Mouse (Mus musculus) forebrain, embryonic 15.5 days (tissue): ENCODE results near the gene Gm21988. TPM values are rescaled to one million over a fixed set of nuclear protein-coding genes. Genes with fewer than 3 reads are reported as not detected.
A peak's percentile ranks its signal among the peaks of the same experiment; 100 is the strongest.

ENCODE experiments used
- ATAC-seq: fragments of 200-750 bp; cut with Nextera tagmentation; replicated peaks from 2 replicates; pipeline ENCODE4 v1.8.0; 2017; ENCODE audit warnings: mild to moderate bottlenecking, moderate TSS enrichment, moderate library complexity
- H3K27ac ChIP-seq: fragments of 300-500 bp; sonication (generic); replicated peaks from 2 replicates; pipeline ENCODE4 v1.5.1; 2015; ENCODE audit warnings: mild to moderate bottlenecking, inconsistent platforms
- H3K27me3 ChIP-seq: fragments of 300-500 bp; sonication (generic); 2 replicates; pipeline ENCODE4 v1.6.1; 2015; ENCODE audit warnings: inconsistent platforms
- H3K36me3 ChIP-seq: fragments of 300-500 bp; sonication (generic); 2 replicates; pipeline ENCODE4 v1.6.1; 2015; ENCODE audit warnings: mild to moderate bottlenecking, inconsistent platforms
- H3K4me1 ChIP-seq: fragments of 300-500 bp; sonication (generic); 2 replicates; pipeline ENCODE4 v1.6.1; 2015; ENCODE audit warnings: inconsistent platforms
- H3K4me2 ChIP-seq: fragments of 300-500 bp; sonication (generic); replicated peaks from 2 replicates; pipeline ENCODE4 v1.6.1; 2015; ENCODE audit warnings: mild to moderate bottlenecking, inconsistent platforms
- H3K4me3 ChIP-seq: fragments of 300-500 bp; sonication (generic); 2 replicates; pipeline ENCODE4 v1.5.1; 2015; ENCODE audit warnings: mild to moderate bottlenecking, inconsistent platforms
- H3K9ac ChIP-seq: fragments of 300-500 bp; sonication (generic); replicated peaks from 2 replicates; pipeline ENCODE4 v1.6.1; 2015; ENCODE audit warnings: mild to moderate bottlenecking, inconsistent platforms
- H3K9me3 ChIP-seq: fragments of 300-500 bp; sonication (generic); 2 replicates; pipeline ENCODE4 v1.6.1; 2016; ENCODE audit warnings: inconsistent platforms
- WGBS: fragments of 180-500 bp; shearing (Covaris S2); methylation state at CpG from one replicate; pipeline ENCODE4 v1.1.7; 2015; ENCODE audit warnings: mixed read lengths; 5-methylcytosine and 5-hydroxymethylcytosine counted together
- polyA plus RNA-seq: library from polyadenylated mRNA; unstranded; fragments of >200 nt; fragmentation: Nextera tagmentation; extraction: Ambion mirVana; gene quantifications from 2 replicates; pipeline ENCODE4 v1.2.1, GENCODE M21; 2015

Gm21988 gene
- polyA plus RNA-seq, 1 experiment from 2014 or later = 12.9 TPM

- Histone ChIP-seq H3K27me3 (peaks cover 41% of the 10 kb centered on the region), H3K9me3 (no peaks in the 10 kb centered on the region), H3K27ac (no peak within 1 kb of the TSS), H3K9ac (no peak within 1 kb of the TSS), H3K4me2 (peak within 1 kb of the TSS; percentile 14; the same call in 1 of the 2 replicates), H3K36me3 (no peaks in the 10 kb centered on the region), H3K4me3 (peak within 1 kb of the TSS; percentile 3; the same call in 1 of the 2 replicates), H3K4me1 (no peaks in the 10 kb centered on the region)
- WGBS = 1% methylated on average over 25 of the region's 25 CpGs
- no peak for ATAC-seq
Observed at GRCm38 (mm10) chr11:70254931-70255531, 15.4 kb upstream of the Gm21988 start, which contains the start of gene Alox12. Alox12 (minus strand) TSS chr11:70255353.

GRCm38 (mm10) chr11:70254337-70254736 lies 14.7 kb upstream of the Gm21988 start:
- Histone ChIP-seq H3K27ac (no peak overlapping the region), H3K4me1 (no peaks in the 10 kb centered on the region), H3K36me3 (no peaks in the 10 kb centered on the region), H3K4me3 (no peak overlapping the region), H3K27me3 (peaks cover 41% of the 10 kb centered on the region), H3K4me2 (0 out of 2 replicates have a peak overlapping the region, but pooled peaks have one; percentile 14), H3K9me3 (no peaks in the 10 kb centered on the region), H3K9ac (no peak overlapping the region)
- no peak for ATAC-seq
- 2% methylated on average over 18 of the region's 18 CpGs for WGBS

- 83% methylated on average over 8 of the region's 8 CpGs for WGBS
- Histone ChIP-seq H3K4me1 (no peaks in the 10 kb centered on the region), H3K4me2 (no peak overlapping the region), H3K9me3 (no peaks in the 10 kb centered on the region), H3K9ac (no peak overlapping the region), H3K27ac (no peak overlapping the region), H3K4me3 (no peak overlapping the region), H3K27me3 (peaks cover 41% of the 10 kb centered on the region), H3K36me3 (no peaks in the 10 kb centered on the region)
- ATAC-seq = no peak
Observed at GRCm38 (mm10) chr11:70251853-70252252, 12.2 kb upstream of the Gm21988 start.

- WGBS = 75% methylated on average over 11 of the region's 11 CpGs
- H3K4me2 ChIP-seq = no peak overlapping the region
- H3K27ac ChIP-seq = no peak overlapping the region
- H3K27me3 ChIP-seq = peaks cover 36% of the 10 kb centered on the region
- no peak overlapping the region for H3K9ac ChIP-seq
- no peaks in the 10 kb centered on the region for H3K9me3 ChIP-seq
- ATAC-seq = no peak
- no peak overlapping the region for H3K4me3 ChIP-seq
- H3K4me1 ChIP-seq = no peaks in the 10 kb centered on the region
- no peaks in the 10 kb centered on the region for H3K36me3 ChIP-seq
Observed at GRCm38 (mm10) chr11:70250150-70250549, 10.5 kb upstream of the Gm21988 start.

- WGBS = 54% methylated on average over 9 of the region's 9 CpGs
- no peaks in the 10 kb centered on the region for H3K4me1 ChIP-seq
- H3K36me3 ChIP-seq = no peaks in the 10 kb centered on the region
- no peak overlapping the region for H3K4me2 ChIP-seq
- no peak for ATAC-seq
- H3K27me3 ChIP-seq = peaks cover 9% of the 10 kb centered on the region
- H3K9ac ChIP-seq = no peak overlapping the region
- H3K4me3 ChIP-seq = no peak overlapping the region
- no peaks in the 10 kb centered on the region for H3K9me3 ChIP-seq
- no peak overlapping the region for H3K27ac ChIP-seq
Observed at GRCm38 (mm10) chr11:70247136-70247845, 7.7 kb upstream of the Gm21988 start.

GRCm38 (mm10) chr11:70242591-70242990 lies 3.0 kb upstream of the Gm21988 start:
- H3K4me2 ChIP-seq = no peak overlapping the region
- no peak overlapping the region for H3K4me3 ChIP-seq
- ATAC-seq = no peak
- H3K9ac ChIP-seq = no peak overlapping the region
- H3K9me3 ChIP-seq = no peaks in the 10 kb centered on the region
- H3K27me3 ChIP-seq = 0 out of 2 replicates have a peak, but pooled peaks cover 3% of the 10 kb centered on the region
- H3K4me1 ChIP-seq = peaks cover 22% of the 10 kb centered on the region
- WGBS = 70% methylated on average over 11 of the region's 11 CpGs
- H3K36me3 ChIP-seq = no peaks in the 10 kb centered on the region
- H3K27ac ChIP-seq = no peak overlapping the region

- peaks cover 15% of the 10 kb centered on the region for H3K36me3 ChIP-seq
- peak overlapping the region; percentile 81 for H3K4me3 ChIP-seq
- H3K9me3 ChIP-seq = no peaks in the 10 kb centered on the region
- peak overlapping the region; percentile 87 for H3K9ac ChIP-seq
- H3K27ac ChIP-seq = peak overlapping the region; percentile 93
- H3K4me1 ChIP-seq = peaks cover 40% of the 10 kb centered on the region
- peak overlapping the region; percentile 97 for H3K4me2 ChIP-seq
- no peaks in the 10 kb centered on the region for H3K27me3 ChIP-seq
- WGBS = 14% methylated on average over 23 of the region's 23 CpGs
- no peak for ATAC-seq
Observed at GRCm38 (mm10) chr11:70238591-70239440, 814 bp downstream of the Gm21988 start.

- Histone ChIP-seq H3K36me3 (peaks cover 15% of the 10 kb centered on the region), H3K27ac (peak within 1 kb of the TSS; percentile 93), H3K4me3 (peak within 1 kb of the TSS; percentile 81), H3K4me1 (peaks cover 47% of the 10 kb centered on the region), H3K4me2 (peak within 1 kb of the TSS; percentile 97), H3K27me3 (no peaks in the 10 kb centered on the region), H3K9me3 (no peaks in the 10 kb centered on the region), H3K9ac (peak within 1 kb of the TSS; percentile 87)
- peak; percentile 94 for ATAC-seq
- WGBS = under 1% methylated on average over 68 of the region's 70 CpGs
Observed at GRCm38 (mm10) chr11:70237457-70238167, 2.0 kb downstream of the Gm21988 start, which contains the start of gene 0610010K14Rik. 0610010K14Rik (minus strand) TSS chr11:70237914.

- peak overlapping the region; percentile 87 for H3K9ac ChIP-seq
- peak overlapping the region; percentile 97 for H3K4me2 ChIP-seq
- H3K27me3 ChIP-seq = no peaks in the 10 kb centered on the region
- H3K4me3 ChIP-seq = peak overlapping the region; percentile 81
- H3K27ac ChIP-seq = peak overlapping the region; percentile 93
- peaks cover 48% of the 10 kb centered on the region for H3K4me1 ChIP-seq
- WGBS = 29% methylated on average over 7 of the region's 7 CpGs
- peaks cover 15% of the 10 kb centered on the region for H3K36me3 ChIP-seq
- no peak for ATAC-seq
- H3K9me3 ChIP-seq = no peaks in the 10 kb centered on the region
Observed at GRCm38 (mm10) chr11:70236717-70237116, 2.9 kb downstream of the Gm21988 start.

- ATAC-seq = no peak
- H3K36me3 ChIP-seq = peaks cover 15% of the 10 kb centered on the region
- 91% methylated on average over 12 of the region's 12 CpGs for whole genome bisulfite sequencing
- no peaks in the 10 kb centered on the region for H3K9me3 ChIP-seq
- no peak overlapping the region for H3K4me2 ChIP-seq
- H3K9ac ChIP-seq = no peak overlapping the region
- no peak overlapping the region for H3K27ac ChIP-seq
- peaks cover 47% of the 10 kb centered on the region for H3K4me1 ChIP-seq
- H3K4me3 ChIP-seq = no peak overlapping the region
- peaks cover 7% of the 10 kb centered on the region for H3K27me3 ChIP-seq
Observed at GRCm38 (mm10) chr11:70235254-70235900, 4.3 kb downstream of the Gm21988 start.

- Histone ChIP-seq H3K27me3 (peaks cover 15% of the 10 kb centered on the region), H3K4me1 (peaks cover 53% of the 10 kb centered on the region), H3K27ac (no peak overlapping the region), H3K36me3 (peaks cover 15% of the 10 kb centered on the region), H3K9me3 (no peaks in the 10 kb centered on the region), H3K9ac (no peak overlapping the region), H3K4me2 (no peak overlapping the region), H3K4me3 (no peak overlapping the region)
- ATAC-seq = no peak
- 91% methylated on average over 8 of the region's 8 CpGs for WGBS
Observed at GRCm38 (mm10) chr11:70234497-70234896, 5.1 kb downstream of the Gm21988 start.
